ENCODE assay signal across 10 mouse cellular contexts in genomic region chr15:83303656-83304484, GRCm38 (mm10). TPM values are rescaled to one million over a fixed set of nuclear protein-coding genes. Genes with fewer than 3 reads are reported as not detected.
A peak's percentile ranks its signal among the peaks of the same experiment; 100 is the strongest.
DNase-seq lines count a peak whose midpoint lies in the region; ATAC-seq and TF ChIP-seq lines count a peak whose summit lies in the region.
"Had no signal": no experiment of that assay in that cellular context is flagged by ENCODE, and none has a peak within 500 bp of the region (broad histone marks: within the 10 kb centered on the region; RNA-seq: fewer than 3 reads in every experiment).

No protein-coding gene starts in this region.

- no peaks in the 10 kb centered on the region for H3K27me3 ChIP-seq in intestine, postnatal 0 days (replicated peaks; ENCODE audit: control insufficient read depth, insufficient read depth, low read length)
- no peaks in the 10 kb centered on the region for H3K27me3 ChIP-seq in hindbrain, embryonic 14.5 days (ENCODE audit: control insufficient read depth, insufficient read depth, low read length)

- 55% methylated on average over 13 of the region's 13 CpGs for WGBS in intestine, postnatal 0 days
- 89% methylated on average over 13 of the region's 13 CpGs for WGBS in hindbrain, embryonic 14.5 days

- DNase-seq in layer of hippocampus, adult 2 months (ENCODE audit: low spot score in 2 of 2) = no peak
- DNase-seq in layer of hippocampus, postnatal 10 days (ENCODE audit: low spot score in 2 of 2) = no peak
- DNase-seq in adrenal gland, postnatal 25 days = peak; percentile 78
- DNase-seq in lung, postnatal 36 days = peak; percentile 93
- DNase-seq in Muller cell, postnatal 12 days (ENCODE audit: inconsistent ontology term) = no peak
- no peak for DNase-seq in hindbrain, embryonic 14.5 days (ENCODE audit: low spot score)

- peaks cover 11% of the 10 kb centered on the region for H3K4me1 ChIP-seq in intestine, postnatal 0 days (replicated peaks; ENCODE audit: control insufficient read depth, insufficient read depth, low read length)
- no peaks in the 10 kb centered on the region for H3K4me1 ChIP-seq in hindbrain, embryonic 14.5 days (replicated peaks; ENCODE audit: control insufficient read depth, insufficient read depth, low read length)

- TF ChIP-seq CTCF in layer of hippocampus, adult 2 months (conservative IDR thresholded peaks at IDR 0.05) = no peak
- no peak for TF ChIP-seq CTCF in intestine, postnatal 0 days (IDR thresholded peaks at IDR 0.05; ENCODE audit: low read depth)

- no peaks in the 10 kb centered on the region for H3K9me3 ChIP-seq in intestine, postnatal 0 days (ENCODE audit: control insufficient read depth)
- H3K9me3 ChIP-seq in hindbrain, embryonic 14.5 days (ENCODE audit: control insufficient read depth, low read length) = no peaks in the 10 kb centered on the region

- no peak for ATAC-seq in intestine, postnatal 0 days
- ATAC-seq in erythroid progenitor cell, adult 5-6 weeks (replicated peaks; ENCODE audit: low FRiP score, poor library complexity, severe bottlenecking) = no peak
- no peak for ATAC-seq in hindbrain, embryonic 14.5 days (ENCODE audit: low FRiP score)

- no peak overlapping the region for H3K9ac ChIP-seq in intestine, postnatal 0 days (ENCODE audit: low read depth, low read length)
- no peak overlapping the region for H3K9ac ChIP-seq in hindbrain, embryonic 14.5 days

- H3K27ac ChIP-seq in layer of hippocampus, adult 2 months = peak overlapping the region; percentile 72
- peak overlapping the region; percentile 21; the same call in 1 of the 2 replicates for H3K27ac ChIP-seq in intestine, postnatal 0 days (ENCODE audit: low read depth, low read length)
- H3K27ac ChIP-seq in hindbrain, embryonic 14.5 days = no peak overlapping the region

- no peak overlapping the region for H3K4me3 ChIP-seq in layer of hippocampus, adult 2 months
- no peak overlapping the region for H3K4me3 ChIP-seq in intestine, postnatal 0 days (ENCODE audit: low read depth, low read length)
- no peak overlapping the region for H3K4me3 ChIP-seq in hindbrain, embryonic 14.5 days (replicated peaks; ENCODE audit: low read length)

- peaks cover 81% of the 10 kb centered on the region for H3K36me3 ChIP-seq in intestine, postnatal 0 days (ENCODE audit: control insufficient read depth, insufficient read depth)
- peaks cover 64% of the 10 kb centered on the region for H3K36me3 ChIP-seq in hindbrain, embryonic 14.5 days (replicated peaks; ENCODE audit: control insufficient read depth, insufficient read depth)

- no peak overlapping the region for H3K4me2 ChIP-seq in intestine, postnatal 0 days (replicated peaks; ENCODE audit: low read depth)
- no peak overlapping the region for H3K4me2 ChIP-seq in hindbrain, embryonic 14.5 days (replicated peaks)

RNA-seq across cellular contexts. Expression of gene Arfgap3, which starts 46.2 kb away (rescaled TPM):
- 10 to 100 TPM; 17.3 to 17.5 TPM for total RNA-seq in layer of hippocampus, adult 2 months (2021)
- total RNA-seq in layer of hippocampus, postnatal 10 days (2021) = 10 to 100 TPM; 19.8 to 22.7 TPM
- total RNA-seq in adrenal gland, postnatal 25 days (2021) = 25.0 and 29.6 TPM in 2 replicates
- polyA plus RNA-seq in intestine, postnatal 0 days (2015; fragmentation: Nextera tagmentation; extraction: Ambion mirVana) = 119 and 124 TPM in 2 replicates
- 19.3 and 50.5 TPM in 2 replicates for total RNA-seq in erythroid progenitor cell, adult 5-6 weeks (2015; ENCODE audit: low replicate concordance)
- total RNA-seq in erythroid progenitor cell, adult 5-6 weeks (2017; ENCODE audit: low replicate concordance) = 43.3 and 60.3 TPM in 2 replicates
- 38.4 and 43.2 TPM in 2 replicates for polyA plus RNA-seq in hindbrain, embryonic 14.5 days (2014; fragmentation: Nextera tagmentation; extraction: Ambion mirVana)

RNA-seq across cellular contexts. Expression of gene A4galt, which starts 52.3 kb away (rescaled TPM):
- total RNA-seq in layer of hippocampus, adult 2 months (2021) = 1 to 10 TPM; 3.2 to 3.6 TPM
- total RNA-seq in layer of hippocampus, postnatal 10 days (2021) = 1 to 10 TPM; 3.0 to 5.0 TPM
- 6.8 and 7.7 TPM in 2 replicates for total RNA-seq in adrenal gland, postnatal 25 days (2021)
- 8.1 and 8.6 TPM in 2 replicates for polyA plus RNA-seq in intestine, postnatal 0 days (2015; fragmentation: Nextera tagmentation; extraction: Ambion mirVana)
- 0.84 and 1.8 TPM in 2 replicates for total RNA-seq in erythroid progenitor cell, adult 5-6 weeks (2015; ENCODE audit: low replicate concordance)
- not detected in 2 replicates for total RNA-seq in erythroid progenitor cell, adult 5-6 weeks (2017; ENCODE audit: low replicate concordance)
- polyA plus RNA-seq in hindbrain, embryonic 14.5 days (2014; fragmentation: Nextera tagmentation; extraction: Ambion mirVana) = 2.3 and 4.2 TPM in 2 replicates
- total RNA-seq: common myeloid progenitor, adult 5-6 weeks; megakaryocyte, adult 5-6 weeks had no signal

Comparison
In these comparisons a context has a peak if more than half of its experiments do, and no peak if none do; other contexts are left out.
1. DNase-seq: peak in adrenal gland, postnatal 25 days (single experiment) and lung, postnatal 36 days (single experiment); none in layer of hippocampus, adult 2 months (0 of 2), layer of hippocampus, postnatal 10 days (0 of 2), Muller cell, postnatal 12 days (single experiment) and hindbrain, embryonic 14.5 days (single experiment).